Mouse (Mus musculus): ENCODE data around the gene Sepsecs. TPM values are rescaled to one million over a fixed set of nuclear protein-coding genes. Genes with fewer than 3 reads are reported as not detected.
A peak's percentile ranks its signal among the peaks of the same experiment; 100 is the strongest.
"Not testable (repeated sequence)": the region's sequence is repeated elsewhere in the genome, so short reads cannot be mapped to it uniquely, and the experiment has no call there.

Sepsecs gene
- 6.1 and 6.4 TPM in 2 replicates for polyA plus RNA-seq (2015; fragmentation: Nextera tagmentation; extraction: Ambion mirVana)

DNA sequence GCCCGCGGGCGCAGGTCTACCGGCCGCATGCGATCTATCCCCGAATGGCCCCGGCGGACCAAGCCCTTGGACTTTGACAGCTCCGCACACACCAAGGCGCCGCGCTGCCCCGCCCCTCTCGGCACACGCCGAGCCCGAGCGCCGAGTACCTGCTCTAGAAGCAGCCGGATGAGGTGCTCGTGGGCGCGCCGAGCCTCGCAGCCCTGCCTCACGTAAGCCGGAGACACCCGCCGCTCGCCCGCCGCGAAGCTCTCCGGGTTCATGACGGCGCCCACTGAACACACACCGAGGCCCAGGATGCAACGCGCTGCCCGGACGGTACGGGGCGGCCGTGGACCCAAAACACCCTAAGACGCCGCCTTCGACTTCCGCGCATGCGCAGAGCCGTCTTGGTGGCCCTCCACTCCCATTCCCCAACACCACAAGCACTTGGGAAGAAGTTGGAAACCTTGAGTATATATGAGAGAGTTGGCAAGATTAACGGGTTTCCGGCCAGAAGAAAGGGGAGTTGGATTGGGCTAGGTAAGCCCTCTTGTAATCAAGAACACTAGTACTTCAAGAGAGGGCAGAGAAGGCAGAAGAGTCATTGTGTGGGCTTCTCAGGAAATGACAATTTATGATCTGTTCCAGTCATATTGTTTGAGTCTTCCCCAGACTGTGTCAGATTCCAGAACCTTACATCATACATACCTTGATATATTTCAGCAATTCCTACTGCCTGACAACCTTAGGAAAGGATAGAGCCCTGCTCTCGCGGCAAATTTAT, at the start of gene Sepsecs:
TSS of gene Sepsecs (minus strand) at position 283 of the 766 bp plus-strand sequence.
- ATAC-seq (replicated peaks; ENCODE audit: extremely low read depth, insufficient read depth, low FRiP score): peak; percentile 95
- Histone ChIP-seq H3K9ac (ENCODE audit: low read length) (peak within 1 kb of the TSS; percentile 90), H3K27me3 (ENCODE audit: control insufficient read depth, insufficient read depth, low read length) (peaks cover 2% of the 10 kb centered on the region; the same call in 1 of the 2 replicates), H3K4me3 (ENCODE audit: low read length) (peak within 1 kb of the TSS; percentile 81), H3K4me1 (ENCODE audit: control insufficient read depth, insufficient read depth, low read length) (peaks cover 6% of the 10 kb centered on the region), H3K4me2 (ENCODE audit: low read depth, low read length) (peak within 1 kb of the TSS; percentile 76), H3K36me3 (ENCODE audit: control insufficient read depth, insufficient read depth) (peaks cover 4% of the 10 kb centered on the region; the same call in 1 of the 2 replicates), H3K27ac (ENCODE audit: low read length) (peak within 1 kb of the TSS; percentile 76), H3K9me3 (replicated peaks; ENCODE audit: control insufficient read depth, low read length) (no peaks in the 10 kb centered on the region)
- WGBS: 4% methylated on average over 56 of the region's 56 CpGs

DNA sequence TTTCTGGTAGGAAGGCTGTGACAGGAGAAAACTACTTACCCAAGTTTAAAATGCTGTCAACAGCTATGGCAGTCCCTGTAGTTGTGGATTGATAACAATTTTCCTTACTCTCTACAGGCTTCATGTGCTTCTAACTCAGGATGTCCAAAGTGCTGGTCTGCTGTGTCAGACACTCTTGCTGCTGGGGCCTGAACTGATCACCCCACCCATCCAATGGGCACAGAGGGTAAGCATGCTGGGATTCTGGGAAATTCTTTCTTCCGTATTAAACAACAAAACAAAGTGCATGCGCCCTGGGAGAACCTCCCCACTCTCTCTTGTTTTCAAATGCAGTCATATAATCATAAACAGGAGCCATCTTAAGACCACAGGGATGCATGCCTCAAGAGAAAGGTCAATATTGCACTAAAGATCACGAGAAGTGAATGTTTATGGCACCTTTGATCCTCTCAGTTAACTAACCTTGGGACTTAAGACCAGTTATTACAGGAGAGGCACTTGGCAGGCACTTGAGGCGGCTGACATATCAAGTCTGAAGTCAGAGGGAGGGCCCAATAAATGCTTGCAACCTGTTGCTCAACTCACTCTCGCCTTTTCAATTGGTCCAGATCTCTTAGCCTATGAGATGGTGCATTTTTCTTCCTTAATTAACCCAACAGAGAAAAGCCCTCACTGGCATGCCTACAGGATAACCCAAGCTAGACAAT, 47.4 kb upstream of the Sepsecs start:
- no peaks in the 10 kb centered on the region for H3K4me1 ChIP-seq (ENCODE audit: control insufficient read depth, insufficient read depth, low read length)
- H3K9me3 ChIP-seq (replicated peaks; ENCODE audit: control insufficient read depth, low read length): no peaks in the 10 kb centered on the region
- H3K36me3 ChIP-seq (ENCODE audit: control insufficient read depth, insufficient read depth): no peaks in the 10 kb centered on the region
- H3K9ac ChIP-seq (ENCODE audit: low read length): no peak overlapping the region
- H3K4me3 ChIP-seq (ENCODE audit: low read length): no peak overlapping the region
- no peak overlapping the region for H3K4me2 ChIP-seq (ENCODE audit: low read depth, low read length)
- H3K27me3 ChIP-seq (ENCODE audit: control insufficient read depth, insufficient read depth, low read length): no peaks in the 10 kb centered on the region
- ATAC-seq (replicated peaks; ENCODE audit: extremely low read depth, insufficient read depth, low FRiP score): no peak
- WGBS: 67% methylated on average over 5 of the region's 5 CpGs
- H3K27ac ChIP-seq (ENCODE audit: low read length): no peak overlapping the region

DNA sequence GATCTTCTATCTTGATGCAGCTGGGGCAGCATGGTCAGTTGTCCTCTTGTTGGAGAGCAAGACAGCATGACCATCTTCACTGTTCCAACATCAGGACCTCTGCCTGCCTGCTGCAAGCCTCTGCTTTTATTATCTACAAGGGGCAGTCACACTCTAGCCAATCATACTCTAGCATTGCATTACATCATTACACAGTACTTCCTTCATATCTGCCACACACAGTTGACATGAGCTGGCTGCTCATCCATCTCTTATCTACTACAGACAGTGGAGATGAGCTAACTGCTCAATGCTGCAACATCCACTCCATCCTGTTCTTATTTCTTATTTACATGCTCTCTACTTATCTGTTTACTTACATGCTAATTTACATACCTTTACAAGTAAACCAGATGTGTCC, 43.2 kb upstream of the Sepsecs start:
- no peaks in the 10 kb centered on the region for H3K4me1 ChIP-seq (ENCODE audit: control insufficient read depth, insufficient read depth, low read length)
- no peak for ATAC-seq (replicated peaks; ENCODE audit: extremely low read depth, insufficient read depth, low FRiP score)
- no peaks in the 10 kb centered on the region for H3K9me3 ChIP-seq (replicated peaks; ENCODE audit: control insufficient read depth, low read length)
- no peaks in the 10 kb centered on the region for H3K36me3 ChIP-seq (ENCODE audit: control insufficient read depth, insufficient read depth)
- no peak overlapping the region for H3K4me2 ChIP-seq (ENCODE audit: low read depth, low read length)
- H3K27ac ChIP-seq (ENCODE audit: low read length): no peak overlapping the region
- H3K9ac ChIP-seq (ENCODE audit: low read length): no peak overlapping the region
- no peaks in the 10 kb centered on the region for H3K27me3 ChIP-seq (ENCODE audit: control insufficient read depth, insufficient read depth, low read length)
- H3K4me3 ChIP-seq (ENCODE audit: low read length): no peak overlapping the region

DNA sequence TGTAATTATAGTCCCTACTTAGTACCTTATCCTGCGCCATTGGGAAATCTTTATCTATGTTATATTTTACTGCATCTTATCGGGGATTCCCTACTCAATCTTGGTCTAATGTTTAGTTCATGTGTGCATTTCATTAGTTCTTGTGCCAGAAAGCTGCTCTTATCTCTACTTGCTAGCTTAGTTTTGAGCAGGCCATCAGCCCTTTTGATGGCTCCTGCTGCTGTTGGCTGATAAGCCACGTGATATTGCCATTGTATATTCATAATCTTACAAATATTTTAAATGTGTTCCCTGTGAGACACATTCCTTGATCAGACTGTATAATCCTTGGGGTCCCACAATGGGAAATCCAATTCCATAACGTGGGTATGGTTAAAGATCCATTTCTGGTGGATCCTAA, 35.1 kb upstream of the Sepsecs start:
- Histone ChIP-seq H3K4me3 (ENCODE audit: low read length) (no peak overlapping the region), H3K36me3 (ENCODE audit: control insufficient read depth, insufficient read depth) (no peaks in the 10 kb centered on the region), H3K4me1 (ENCODE audit: control insufficient read depth, insufficient read depth, low read length) (no peaks in the 10 kb centered on the region), H3K27ac (ENCODE audit: low read length) (no peak overlapping the region), H3K9me3 (replicated peaks; ENCODE audit: control insufficient read depth, low read length) (peaks cover 3% of the 10 kb centered on the region), H3K4me2 (ENCODE audit: low read depth, low read length) (no peak overlapping the region), H3K9ac (ENCODE audit: low read length) (no peak overlapping the region), H3K27me3 (ENCODE audit: control insufficient read depth, insufficient read depth, low read length) (no peaks in the 10 kb centered on the region)
- no peak for ATAC-seq (replicated peaks; ENCODE audit: extremely low read depth, insufficient read depth, low FRiP score)
- 54% methylated on average over 4 of the region's 4 CpGs for WGBS

DNA sequence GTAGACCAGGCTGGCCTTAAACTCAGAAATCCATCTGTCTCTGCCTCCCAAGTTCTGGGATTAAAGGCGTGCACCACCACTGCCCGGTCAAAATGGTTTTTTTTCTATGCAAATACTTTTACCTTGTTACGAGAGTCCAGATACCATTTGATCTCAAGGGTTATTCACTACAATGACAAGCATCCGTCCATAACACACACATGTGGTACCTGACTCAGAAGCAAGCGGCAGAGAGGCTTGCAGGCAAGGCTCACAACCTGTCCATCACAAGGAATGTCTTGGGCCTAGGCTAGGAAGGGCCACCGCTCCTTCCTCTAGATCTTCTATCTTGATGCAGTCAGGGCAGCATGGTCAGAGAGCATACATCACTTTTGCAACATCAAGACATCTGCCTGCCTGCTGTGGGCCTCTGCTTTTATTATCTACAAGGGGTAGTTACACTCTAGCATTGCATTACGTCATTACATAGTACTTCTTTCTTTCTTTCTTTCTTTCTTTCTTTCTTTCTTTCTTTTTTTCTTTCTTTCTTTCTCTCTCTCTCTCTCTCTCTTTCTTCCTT, 28.5 kb upstream of the Sepsecs start:
- H3K4me3 ChIP-seq (ENCODE audit: low read length); H3K9ac ChIP-seq (ENCODE audit: low read length); H3K4me2 ChIP-seq (ENCODE audit: low read depth, low read length); H3K36me3 ChIP-seq (ENCODE audit: control insufficient read depth, insufficient read depth); H3K27me3 ChIP-seq (ENCODE audit: control insufficient read depth, insufficient read depth, low read length); H3K9me3 ChIP-seq (replicated peaks; ENCODE audit: control insufficient read depth, low read length); H3K4me1 ChIP-seq (ENCODE audit: control insufficient read depth, insufficient read depth, low read length); H3K27ac ChIP-seq (ENCODE audit: low read length); ATAC-seq (replicated peaks; ENCODE audit: extremely low read depth, insufficient read depth, low FRiP score): not testable (repeated sequence)
- 78% methylated on average over 7 of the region's 7 CpGs for WGBS

DNA sequence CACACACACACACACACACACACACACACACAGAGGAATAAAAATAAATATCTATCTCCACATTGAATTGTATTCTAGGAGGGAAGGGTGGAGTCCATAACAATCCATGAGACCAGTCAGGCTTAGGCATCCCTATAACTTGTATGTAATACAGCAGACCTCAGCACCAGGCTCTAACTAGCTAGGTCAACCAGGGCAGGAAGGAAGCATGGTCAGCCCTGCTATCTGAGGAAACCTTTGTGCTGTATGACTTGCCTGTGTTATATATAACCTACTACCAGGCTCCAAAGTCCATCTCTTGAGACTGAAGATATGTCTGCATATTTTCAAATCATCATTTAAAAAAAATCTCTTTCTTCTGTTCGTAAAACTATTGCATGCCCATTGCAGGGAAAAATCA, 27.8 kb upstream of the Sepsecs start:
- Histone ChIP-seq H3K4me2 (ENCODE audit: low read depth, low read length) (no peak overlapping the region), H3K27ac (ENCODE audit: low read length) (no peak overlapping the region), H3K4me1 (ENCODE audit: control insufficient read depth, insufficient read depth, low read length) (no peaks in the 10 kb centered on the region), H3K4me3 (ENCODE audit: low read length) (no peak overlapping the region), H3K9ac (ENCODE audit: low read length) (no peak overlapping the region), H3K36me3 (ENCODE audit: control insufficient read depth, insufficient read depth) (no peaks in the 10 kb centered on the region), H3K9me3 (replicated peaks; ENCODE audit: control insufficient read depth, low read length) (peaks cover 6% of the 10 kb centered on the region), H3K27me3 (ENCODE audit: control insufficient read depth, insufficient read depth, low read length) (no peaks in the 10 kb centered on the region)
- ATAC-seq (replicated peaks; ENCODE audit: extremely low read depth, insufficient read depth, low FRiP score): no peak
- WGBS: 83% methylated on average over 1 of the region's 1 CpGs

DNA sequence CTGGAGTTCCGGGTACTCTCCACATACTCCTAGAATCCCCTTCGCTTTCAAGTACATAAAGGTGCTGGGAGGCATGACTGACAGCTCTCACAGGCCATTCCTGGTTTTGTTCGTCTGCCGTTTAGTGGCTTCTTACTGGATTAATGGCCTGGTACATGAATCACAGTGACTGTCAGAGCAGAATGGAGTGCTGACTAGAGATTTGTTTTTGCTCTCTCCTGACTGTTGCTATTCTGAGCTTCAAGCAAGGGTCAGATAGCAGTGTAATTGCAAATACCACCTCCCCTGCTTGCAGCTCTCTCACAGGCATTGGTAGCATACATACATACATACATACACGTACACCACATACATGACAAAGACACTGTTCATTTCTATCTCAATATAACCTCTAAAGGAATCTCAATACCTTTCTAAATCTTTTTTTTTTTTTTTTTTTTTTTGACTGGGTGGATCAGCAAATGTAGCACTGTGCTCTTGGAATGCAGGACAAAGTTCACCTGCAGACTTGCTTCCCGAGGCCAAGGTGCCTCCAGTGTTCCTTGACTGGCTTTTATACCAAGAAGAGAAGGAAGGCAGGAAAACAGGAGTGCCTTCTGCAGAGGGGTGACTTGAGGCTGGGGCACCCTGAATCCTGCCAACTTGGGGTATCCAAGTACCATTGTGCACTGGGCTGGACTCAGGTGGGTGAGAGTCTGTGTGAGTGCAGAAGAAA, 18.4 kb upstream of the Sepsecs start:
- Histone ChIP-seq H3K36me3 (ENCODE audit: control insufficient read depth, insufficient read depth) (no peaks in the 10 kb centered on the region), H3K9me3 (replicated peaks; ENCODE audit: control insufficient read depth, low read length) (no peaks in the 10 kb centered on the region), H3K4me3 (ENCODE audit: low read length) (no peak overlapping the region), H3K27me3 (ENCODE audit: control insufficient read depth, insufficient read depth, low read length) (no peaks in the 10 kb centered on the region), H3K27ac (ENCODE audit: low read length) (peak overlapping the region; percentile 80), H3K4me1 (ENCODE audit: control insufficient read depth, insufficient read depth, low read length) (peaks cover 8% of the 10 kb centered on the region), H3K4me2 (ENCODE audit: low read depth, low read length) (peak overlapping the region; percentile 26; the same call in 1 of the 2 replicates), H3K9ac (ENCODE audit: low read length) (no peak overlapping the region)
- WGBS: 32% methylated on average over 6 of the region's 6 CpGs
- ATAC-seq (replicated peaks; ENCODE audit: extremely low read depth, insufficient read depth, low FRiP score): no peak; the same call in 1 of the 2 replicates

DNA sequence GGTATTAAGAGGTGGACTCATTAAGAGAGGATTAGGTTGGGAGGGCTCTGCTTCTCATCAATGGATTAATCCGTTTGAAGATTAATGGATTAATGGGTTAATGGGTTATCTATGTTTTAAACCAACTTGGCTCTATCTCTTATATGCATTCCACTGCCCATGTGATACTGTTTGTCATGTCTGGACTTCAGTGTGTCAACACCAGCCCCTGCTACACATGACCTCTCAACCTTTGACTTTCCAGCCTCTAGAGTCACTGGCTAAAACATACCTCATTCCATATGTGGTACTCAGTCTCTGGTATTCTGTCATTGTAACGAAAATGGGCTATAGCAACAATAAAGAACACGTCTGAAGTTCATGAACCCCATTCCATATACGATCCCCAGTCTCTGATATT, 11.6 kb upstream of the Sepsecs start:
- Histone ChIP-seq H3K4me3 (ENCODE audit: low read length) (no peak overlapping the region), H3K9ac (ENCODE audit: low read length) (no peak overlapping the region), H3K27me3 (ENCODE audit: control insufficient read depth, insufficient read depth, low read length) (no peaks in the 10 kb centered on the region), H3K27ac (ENCODE audit: low read length) (no peak overlapping the region), H3K4me1 (ENCODE audit: control insufficient read depth, insufficient read depth, low read length) (no peaks in the 10 kb centered on the region), H3K4me2 (ENCODE audit: low read depth, low read length) (no peak overlapping the region), H3K36me3 (ENCODE audit: control insufficient read depth, insufficient read depth) (no peaks in the 10 kb centered on the region), H3K9me3 (replicated peaks; ENCODE audit: control insufficient read depth, low read length) (no peaks in the 10 kb centered on the region)
- ATAC-seq (replicated peaks; ENCODE audit: extremely low read depth, insufficient read depth, low FRiP score): no peak
- WGBS: 61% methylated on average over 4 of the region's 4 CpGs
